Mouse (Mus musculus): ENCODE measurements around the gene Gnas. TPM values are rescaled to one million over a fixed set of nuclear protein-coding genes. Genes with fewer than 3 reads are reported as not detected.

The Gnas gene
- polyA plus RNA-seq, 1 experiment from 2014 or later: 1,043 TPM

GRCm38 (mm10) chr2:174273961-174274360 lies 10.2 kb upstream of the Gnas start:
- H3K27ac ChIP-seq (replicated peaks): no peak overlapping the region
- no peak overlapping the region for H3K4me3 ChIP-seq
- peaks cover 97% of the 10 kb centered on the region for H3K36me3 ChIP-seq
- H3K27me3 ChIP-seq (ENCODE audit: low read depth, poor library complexity, severe bottlenecking): no peaks in the 10 kb centered on the region
- no peak for DNase-seq (ENCODE audit: low spot score)
- WGBS: 93% methylated on average over 2 of the region's 2 CpGs
- H3K4me1 ChIP-seq: peaks cover 4% of the 10 kb centered on the region; the same call in 1 of the 2 replicates
- no peaks in the 10 kb centered on the region for H3K9me3 ChIP-seq (replicated peaks)

- WGBS: 83% methylated on average over 8 of the region's 8 CpGs
- peaks cover 12% of the 10 kb centered on the region for H3K4me1 ChIP-seq
- H3K4me3 ChIP-seq: no peak overlapping the region
- H3K27me3 ChIP-seq (ENCODE audit: low read depth, poor library complexity, severe bottlenecking): peaks cover 6% of the 10 kb centered on the region
- H3K9me3 ChIP-seq (replicated peaks): peaks cover 9% of the 10 kb centered on the region
- peaks cover 98% of the 10 kb centered on the region for H3K36me3 ChIP-seq
- DNase-seq (ENCODE audit: low spot score): no peak
- no peak overlapping the region for H3K27ac ChIP-seq (replicated peaks)
These were observed 4.3 kb upstream of the Gnas start for GRCm38 (mm10) chr2:174279771-174280170.

- Histone ChIP-seq H3K9me3 (replicated peaks) (peaks cover 36% of the 10 kb centered on the region), H3K4me1 (peaks cover 43% of the 10 kb centered on the region), H3K27ac (replicated peaks) (no peak overlapping the region), H3K4me3 (peak overlapping the region; percentile 56), H3K36me3 (peaks cover 100% of the 10 kb centered on the region), H3K27me3 (ENCODE audit: low read depth, poor library complexity, severe bottlenecking) (peaks cover 42% of the 10 kb centered on the region)
- 53% methylated on average over 11 of the region's 11 CpGs for WGBS
- no peak for DNase-seq (ENCODE audit: low spot score)
These were observed 779 bp upstream of the Gnas start for GRCm38 (mm10) chr2:174283341-174283740.

- 41% methylated on average over 58 of the region's 58 CpGs for WGBS
- Histone ChIP-seq H3K27ac (replicated peaks) (no peak overlapping the region; the same call in 1 of the 2 replicates), H3K4me3 (peak overlapping the region; percentile 56), H3K27me3 (ENCODE audit: low read depth, poor library complexity, severe bottlenecking) (peaks cover 55% of the 10 kb centered on the region), H3K4me1 (peaks cover 53% of the 10 kb centered on the region), H3K9me3 (replicated peaks) (peaks cover 36% of the 10 kb centered on the region), H3K36me3 (peaks cover 100% of the 10 kb centered on the region)
- peak; percentile 49 for DNase-seq (ENCODE audit: low spot score)
These were observed 812 bp downstream of the Gnas start for GRCm38 (mm10) chr2:174284807-174285457.

DNA sequence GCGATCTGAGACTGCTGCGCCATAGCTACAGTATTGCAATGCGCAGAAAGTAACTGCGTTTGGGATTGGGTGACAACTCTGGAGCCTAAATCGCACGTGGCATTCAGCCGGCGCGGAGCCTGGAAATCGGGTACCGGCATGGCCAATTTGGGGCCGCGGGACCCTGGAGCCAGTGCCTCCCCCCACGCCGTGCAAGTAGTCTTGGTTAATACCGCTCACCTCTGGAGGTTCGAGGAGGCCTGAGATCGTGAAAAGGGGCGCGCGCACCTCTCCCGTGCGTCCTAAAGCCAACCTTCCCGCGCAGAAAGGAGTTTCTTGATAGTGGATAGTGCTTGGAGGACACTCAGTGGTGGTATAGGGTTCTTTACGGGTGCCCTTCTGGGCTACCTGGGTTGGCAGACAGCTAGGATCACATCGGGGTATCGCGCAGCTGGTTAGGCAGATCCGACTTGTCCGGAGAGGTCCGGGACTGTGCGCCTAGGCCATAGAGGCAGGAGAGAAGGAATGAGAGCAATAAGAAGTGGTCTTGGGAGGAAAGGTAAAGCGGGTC lies 1.9 kb downstream of the Gnas start:
- H3K27ac ChIP-seq (replicated peaks): no peak overlapping the region
- H3K27me3 ChIP-seq (ENCODE audit: low read depth, poor library complexity, severe bottlenecking): peaks cover 55% of the 10 kb centered on the region
- peaks cover 100% of the 10 kb centered on the region for H3K36me3 ChIP-seq
- H3K4me3 ChIP-seq: peak overlapping the region; percentile 56
- peaks cover 36% of the 10 kb centered on the region for H3K9me3 ChIP-seq (replicated peaks)
- WGBS: 49% methylated on average over 34 of the region's 34 CpGs
- no peak for DNase-seq (ENCODE audit: low spot score)
- H3K4me1 ChIP-seq: peaks cover 63% of the 10 kb centered on the region

DNA sequence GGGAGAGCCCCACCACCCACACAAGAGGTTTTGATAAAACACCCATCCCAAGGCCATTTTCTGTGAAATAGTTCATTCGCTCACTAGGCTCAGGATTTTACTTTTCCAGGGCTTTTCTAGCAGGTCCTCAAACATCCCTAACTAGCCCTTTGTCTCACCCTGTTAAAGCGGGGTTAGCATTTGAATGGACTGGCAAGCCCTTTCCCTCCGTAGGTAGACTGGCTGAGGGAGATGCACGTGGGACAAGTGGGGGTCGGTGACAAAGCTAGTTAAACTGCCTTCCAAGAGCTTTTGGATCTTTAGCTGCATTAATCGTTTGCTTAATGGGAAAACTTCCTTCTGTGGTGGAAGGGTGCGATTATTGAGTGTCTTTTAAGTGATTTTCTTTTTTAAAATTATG lies 3.8 kb downstream of the Gnas start:
- Histone ChIP-seq H3K4me1 (peaks cover 82% of the 10 kb centered on the region), H3K27ac (replicated peaks) (no peak overlapping the region), H3K4me3 (no peak overlapping the region), H3K36me3 (peaks cover 97% of the 10 kb centered on the region), H3K9me3 (replicated peaks) (peaks cover 36% of the 10 kb centered on the region), H3K27me3 (ENCODE audit: low read depth, poor library complexity, severe bottlenecking) (peaks cover 55% of the 10 kb centered on the region)
- no peak for DNase-seq (ENCODE audit: low spot score)
- 35% methylated on average over 7 of the region's 7 CpGs for WGBS

DNA sequence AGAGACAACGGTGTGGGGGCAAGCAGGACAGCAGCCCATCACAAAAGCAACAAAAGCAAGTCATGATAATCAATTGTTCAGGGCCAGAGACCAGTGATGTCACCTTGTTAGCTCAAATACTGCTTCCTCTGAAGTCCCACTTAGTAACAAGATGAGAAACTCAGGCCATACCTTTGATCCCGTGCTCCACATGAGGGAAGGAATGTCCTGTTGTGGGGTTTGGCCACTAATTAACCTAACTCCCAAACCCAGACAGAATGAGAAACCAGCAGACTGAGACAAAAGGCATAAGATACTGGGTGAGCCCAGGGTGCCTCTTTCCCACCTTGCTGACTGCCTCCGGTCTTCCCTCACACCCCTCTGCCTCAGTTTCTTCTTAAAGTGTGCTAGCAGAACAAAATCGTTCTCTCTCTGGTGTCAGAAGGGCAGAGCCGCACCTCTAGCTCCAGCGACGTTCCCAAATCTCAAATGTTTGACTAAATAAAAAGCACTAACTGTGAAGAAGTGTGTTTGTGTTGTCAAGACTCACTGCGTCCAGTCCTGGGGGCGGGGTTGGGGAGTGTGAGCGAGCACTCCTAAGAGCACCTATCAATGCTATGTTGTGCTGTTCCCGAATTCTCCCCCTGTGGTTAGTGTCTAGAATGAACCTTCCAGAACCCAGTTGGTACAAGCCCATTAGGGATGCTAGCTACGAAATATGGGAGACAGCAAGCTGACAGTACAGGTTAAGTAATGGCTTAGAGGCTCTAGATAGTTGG lies 4.7 kb downstream of the Gnas start:
- no peak overlapping the region for H3K27ac ChIP-seq (replicated peaks)
- WGBS: 53% methylated on average over 12 of the region's 12 CpGs
- H3K9me3 ChIP-seq (replicated peaks): peaks cover 36% of the 10 kb centered on the region
- H3K36me3 ChIP-seq: peaks cover 95% of the 10 kb centered on the region
- DNase-seq (ENCODE audit: low spot score): no peak
- H3K4me3 ChIP-seq: no peak overlapping the region
- H3K27me3 ChIP-seq (ENCODE audit: low read depth, poor library complexity, severe bottlenecking): peaks cover 55% of the 10 kb centered on the region
- peaks cover 84% of the 10 kb centered on the region for H3K4me1 ChIP-seq

- Histone ChIP-seq H3K9me3 (replicated peaks) (peaks cover 32% of the 10 kb centered on the region), H3K36me3 (peaks cover 83% of the 10 kb centered on the region), H3K27me3 (ENCODE audit: low read depth, poor library complexity, severe bottlenecking) (peaks cover 35% of the 10 kb centered on the region), H3K27ac (replicated peaks) (no peak overlapping the region), H3K4me1 (peaks cover 65% of the 10 kb centered on the region), H3K4me3 (peak overlapping the region; percentile 51)
- DNase-seq (ENCODE audit: low spot score): no peak
- WGBS: 70% methylated on average over 8 of the region's 8 CpGs
These were observed 7.0 kb downstream of the Gnas start for GRCm38 (mm10) chr2:174291029-174291661.

- Histone ChIP-seq H3K9me3 (replicated peaks) (peaks cover 32% of the 10 kb centered on the region), H3K4me1 (peaks cover 65% of the 10 kb centered on the region), H3K27me3 (ENCODE audit: low read depth, poor library complexity, severe bottlenecking) (peaks cover 30% of the 10 kb centered on the region), H3K27ac (replicated peaks) (no peak overlapping the region), H3K36me3 (peaks cover 83% of the 10 kb centered on the region), H3K4me3 (peak overlapping the region; percentile 51)
- no peak for DNase-seq (ENCODE audit: low spot score)
- WGBS: 55% methylated on average over 2 of the region's 2 CpGs
These were observed 7.5 kb downstream of the Gnas start for GRCm38 (mm10) chr2:174291662-174292030.

GRCm38 (mm10) chr2:174294457-174294856 lies 10.3 kb downstream of the Gnas start:
- peaks cover 61% of the 10 kb centered on the region for H3K4me1 ChIP-seq
- peak overlapping the region; percentile 95 for H3K27ac ChIP-seq (replicated peaks)
- peaks cover 52% of the 10 kb centered on the region for H3K9me3 ChIP-seq (replicated peaks)

GRCm38 (mm10) chr2:174295175-174295899 lies 11.2 kb downstream of the Gnas start:
- peaks cover 61% of the 10 kb centered on the region for H3K9me3 ChIP-seq (replicated peaks)
- peak overlapping the region; percentile 72 for H3K4me3 ChIP-seq
- peaks cover 75% of the 10 kb centered on the region for H3K36me3 ChIP-seq
- peak overlapping the region; percentile 95 for H3K27ac ChIP-seq (replicated peaks)
- DNase-seq (ENCODE audit: low spot score): peak; percentile 91
- H3K4me1 ChIP-seq: peaks cover 62% of the 10 kb centered on the region
- H3K27me3 ChIP-seq (ENCODE audit: low read depth, poor library complexity, severe bottlenecking): peaks cover 34% of the 10 kb centered on the region
- WGBS: 45% methylated on average over 36 of the region's 36 CpGs

More at GRCm38 (mm10) chr2:174294457-174294856, 10.3 kb downstream of the Gnas start:
- DNase-seq (ENCODE audit: low spot score): peak; percentile 50
- H3K4me3 ChIP-seq: peak overlapping the region; percentile 72
- H3K27me3 ChIP-seq (ENCODE audit: low read depth, poor library complexity, severe bottlenecking): peaks cover 27% of the 10 kb centered on the region
- 53% methylated on average over 8 of the region's 8 CpGs for WGBS
- peaks cover 75% of the 10 kb centered on the region for H3K36me3 ChIP-seq

DNA sequence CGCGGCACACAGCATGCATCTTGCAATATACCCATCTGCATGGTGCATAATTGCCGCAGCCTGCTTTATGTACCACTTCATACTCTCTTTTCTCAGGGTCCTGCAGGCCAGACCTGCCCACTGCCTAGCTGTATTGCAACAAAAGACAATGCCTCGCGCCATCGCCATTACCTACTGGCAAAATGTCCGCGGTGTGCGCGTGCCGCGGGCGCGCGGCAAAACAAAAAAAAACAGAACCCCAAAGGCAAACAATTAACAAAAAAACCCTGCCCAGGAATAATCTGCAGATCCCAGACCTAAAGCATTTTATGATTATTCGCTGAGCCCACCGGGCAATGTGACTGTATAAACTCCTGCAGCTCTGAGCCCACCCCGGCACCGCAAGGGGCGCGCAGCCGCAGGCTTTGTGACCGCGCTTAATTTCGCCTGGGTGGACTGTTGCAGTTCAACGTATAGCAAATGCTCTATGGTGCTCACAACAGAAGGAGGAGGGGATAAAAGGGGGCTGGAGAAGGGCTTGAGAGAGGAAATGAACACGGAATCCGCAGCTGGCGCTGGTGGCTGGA lies 11.9 kb downstream of the Gnas start:
- peak overlapping the region; percentile 72 for H3K4me3 ChIP-seq
- peaks cover 73% of the 10 kb centered on the region for H3K36me3 ChIP-seq
- H3K27ac ChIP-seq (replicated peaks): peak overlapping the region; percentile 95
- H3K9me3 ChIP-seq (replicated peaks): peaks cover 68% of the 10 kb centered on the region
- WGBS: 56% methylated on average over 29 of the region's 29 CpGs
- H3K27me3 ChIP-seq (ENCODE audit: low read depth, poor library complexity, severe bottlenecking): peaks cover 40% of the 10 kb centered on the region
- peak; percentile 47 for DNase-seq (ENCODE audit: low spot score)
- peaks cover 62% of the 10 kb centered on the region for H3K4me1 ChIP-seq
